Mouse (Mus musculus) hematopoietic multipotent progenitor cell, adult 10-12 weeks (in vitro differentiated cells): Measurements from ENCODE around the gene Nap1l2. TPM values are rescaled to one million over a fixed set of nuclear protein-coding genes. Genes with fewer than 3 reads are reported as not detected.

Source experiments
- polyA plus RNA-seq: library from polyadenylated mRNA; stranded (reverse); fragments of >175 nt; gene quantifications from 2 replicates; pipeline ENCODE4 v1.2.3, GENCODE M21; 2012; ENCODE audit warnings: low replicate concordance

Gene Nap1l2
- not detected in 2 replicates for polyA plus RNA-seq

DNA sequence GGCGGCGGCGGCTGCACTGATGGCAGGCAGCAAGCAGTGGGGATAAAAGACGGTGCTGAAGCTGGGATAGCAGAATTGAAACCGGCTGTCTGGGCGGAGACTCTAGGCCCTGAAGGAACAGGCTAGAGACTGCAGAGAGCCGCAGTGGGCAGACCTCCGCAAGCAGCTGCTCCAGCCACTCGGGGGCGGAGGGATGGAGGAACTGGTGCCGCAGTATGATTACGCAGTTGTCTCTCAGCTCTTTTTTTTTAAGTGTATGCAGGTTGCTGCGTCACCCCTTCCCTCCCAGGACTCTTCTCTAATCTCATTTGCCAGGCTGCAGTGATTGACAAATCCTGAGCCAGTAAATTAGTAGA, at the start of gene Nap1l2:
Gene Nap1l2, minus strand, starts transcription at position 210 of the 356 bp plus-strand sequence.

Other genes starting within 250 kb of the Nap1l2 start
- not detected in 2 replicates for gene Cdx4, start 134.8 kb upstream of the Nap1l2 start, polyA plus RNA-seq
- gene Chic1, start 169.8 kb upstream of the Nap1l2 start, polyA plus RNA-seq, result 0.59 and 0.63 TPM in 2 replicates
- not detected in 2 replicates for gene Tsx, start 227.8 kb upstream of the Nap1l2 start, polyA plus RNA-seq
- gene Gm26992, start 235.4 kb upstream of the Nap1l2 start, polyA plus RNA-seq, result not detected in 2 replicates